Mouse (Mus musculus) thymus, postnatal 14 days (tissue): ENCODE data around the gene Dhrs7b.
"Not testable (repeated sequence)": the region's sequence is repeated elsewhere in the genome, so short reads cannot be mapped to it uniquely, and the experiment has no call there.

Source experiments
- DNase-seq: peaks from one replicate; pipeline ENCODE4 v3.0.0; 2021

Gene Dhrs7b

GRCm38 (mm10) chr11:60843412-60843811, 13.0 kb downstream of the Dhrs7b start:
- DNase-seq = no peak

GRCm38 (mm10) chr11:60845415-60845814, 15.0 kb downstream of the Dhrs7b start:
- DNase-seq = no peak

GRCm38 (mm10) chr11:60856587-60856986, 26.2 kb downstream of the Dhrs7b start:
- no peak for DNase-seq

DNA sequence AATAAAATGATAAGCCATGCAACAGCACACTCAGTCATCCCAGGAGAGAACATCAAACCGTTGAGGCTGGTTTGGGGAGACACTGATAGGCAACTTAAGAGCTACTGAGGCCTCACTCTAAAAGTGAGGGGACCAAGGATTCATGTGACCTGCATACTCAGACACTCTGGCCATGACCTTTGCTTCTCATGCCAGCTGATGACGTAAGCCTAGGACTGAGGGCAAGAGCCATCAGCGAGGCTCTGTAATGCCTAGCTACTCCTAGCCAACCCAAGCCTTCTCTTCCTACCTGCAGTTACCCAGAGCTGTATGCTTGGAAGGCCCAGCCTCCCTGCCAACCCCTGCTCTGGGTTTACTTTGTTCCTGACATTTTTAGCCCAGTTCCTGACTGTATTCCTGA, 31.6 kb downstream of the Dhrs7b start:
- no peak for DNase-seq

GRCm38 (mm10) chr11:60863196-60863595, 32.8 kb downstream of the Dhrs7b start:
- DNase-seq = no peak

GRCm38 (mm10) chr11:60864166-60864565, 33.7 kb downstream of the Dhrs7b start:
- no peak for DNase-seq

DNA sequence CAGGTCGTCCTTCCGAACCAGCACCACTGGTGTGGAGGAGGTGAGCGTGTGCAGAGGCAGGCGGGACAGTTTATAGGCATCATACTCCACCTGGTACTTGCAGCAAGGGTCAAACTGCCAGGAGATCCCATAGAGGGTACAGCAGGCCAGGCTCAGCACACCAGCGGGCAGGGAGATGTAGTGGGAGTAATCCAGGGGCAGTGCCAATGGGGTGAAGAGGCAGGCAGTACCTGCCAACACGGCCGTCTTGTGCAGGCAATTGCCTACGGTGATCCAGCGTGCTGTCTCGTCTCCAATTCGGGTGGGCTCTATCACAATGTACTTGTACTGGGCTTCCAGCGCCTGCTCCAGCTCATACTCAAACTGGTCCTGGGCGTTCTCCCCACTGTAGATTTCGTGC, 34.5 kb downstream of the Dhrs7b start:
- DNase-seq = no peak

- DNase-seq = no peak
Measured at GRCm38 (mm10) chr11:60866021-60866420, 35.6 kb downstream of the Dhrs7b start.

DNA sequence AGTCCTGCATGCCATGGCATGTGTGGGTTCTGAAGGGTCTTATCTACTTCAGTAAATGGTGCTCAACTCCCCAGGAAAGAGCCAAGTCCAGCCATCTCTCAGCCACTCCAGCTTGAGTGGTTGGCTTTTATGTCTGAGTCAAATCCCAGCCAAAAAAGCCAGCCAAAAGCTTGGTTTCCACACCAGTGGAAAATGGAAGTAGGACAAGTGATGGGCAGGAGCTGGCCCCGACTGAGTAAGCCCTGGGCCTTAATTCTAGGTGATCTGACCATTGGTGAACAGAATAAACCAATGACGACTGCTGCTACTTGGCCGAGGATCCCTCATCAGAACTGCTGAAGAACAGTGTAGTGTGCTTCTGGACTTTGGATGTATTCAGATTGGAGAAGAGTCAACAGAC, 37.0 kb downstream of the Dhrs7b start:
- DNase-seq = no peak

- no peak for DNase-seq
Measured at GRCm38 (mm10) chr11:60867904-60868303, 37.5 kb downstream of the Dhrs7b start.

- DNase-seq = not testable (repeated sequence)
Measured at GRCm38 (mm10) chr11:60869471-60869870, 39.0 kb downstream of the Dhrs7b start.

DNA sequence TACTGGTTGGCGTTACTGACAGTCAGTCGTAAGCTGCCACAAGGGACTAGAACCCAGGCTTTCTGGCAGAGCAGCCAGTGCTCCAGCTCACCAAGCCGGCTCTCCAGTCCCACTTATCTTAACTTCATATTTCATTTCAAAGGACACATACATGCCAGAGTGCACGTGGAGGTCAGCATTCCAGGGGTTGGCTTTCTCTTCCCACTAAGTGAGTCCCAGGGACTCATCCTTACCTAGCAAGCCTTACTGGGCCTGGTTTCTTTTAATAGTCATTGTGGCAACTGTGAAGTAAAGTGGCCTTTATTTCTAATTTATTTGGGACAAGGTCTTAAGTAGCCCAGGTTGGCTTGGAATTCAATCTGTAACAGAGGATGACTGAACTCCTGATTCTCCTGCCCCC, 41.0 kb downstream of the Dhrs7b start:
- DNase-seq = no peak

DNA sequence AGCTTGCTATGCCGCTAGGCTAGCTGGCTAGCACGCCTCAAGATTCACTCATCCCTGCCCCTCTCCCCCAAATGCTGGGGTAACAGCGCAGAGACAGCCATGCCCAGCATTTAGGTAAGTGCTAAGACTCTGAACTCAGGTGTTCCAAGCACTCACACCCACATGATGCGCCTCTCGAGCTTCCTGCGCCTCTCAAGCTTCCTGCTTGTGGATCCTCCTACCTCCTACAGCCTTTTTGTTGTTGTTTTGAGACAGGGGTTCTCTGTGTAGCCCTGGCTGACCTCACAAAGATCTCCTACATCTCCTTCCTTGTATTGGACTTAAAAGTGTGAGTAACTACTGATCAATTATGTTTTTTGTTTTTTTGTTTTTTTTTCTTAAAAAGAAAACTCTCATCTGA, 42.7 kb downstream of the Dhrs7b start:
- DNase-seq = peak; percentile 18

DNA sequence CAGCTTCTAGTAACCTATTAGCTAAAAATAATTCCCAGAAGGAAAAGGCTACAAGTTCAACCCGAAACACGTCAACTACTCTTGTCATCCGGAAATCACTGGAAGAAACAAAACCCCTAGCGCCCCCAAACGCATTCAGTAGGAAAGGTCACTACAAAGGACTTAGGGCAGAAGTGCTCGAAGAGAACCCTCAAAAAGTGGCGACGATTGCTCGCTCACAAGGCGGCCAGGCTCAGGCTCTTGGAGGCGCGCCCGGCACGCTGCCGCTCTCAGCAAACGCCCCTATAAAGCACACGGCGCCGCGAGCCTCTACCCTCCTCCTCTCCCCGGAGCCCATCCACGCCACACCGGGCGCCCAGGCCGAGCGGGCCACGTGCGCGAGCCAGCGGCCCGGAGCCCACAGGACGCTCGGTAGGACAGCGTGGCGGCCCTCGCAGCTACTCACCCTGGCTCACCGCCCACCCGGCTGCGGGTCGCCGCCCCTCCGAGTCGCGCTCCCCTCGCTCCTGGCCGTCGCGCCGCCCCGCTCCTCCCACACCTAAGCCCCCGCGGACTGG, 47.7 kb downstream of the Dhrs7b start:
- peak; percentile 59 for DNase-seq

- peak; percentile 96 for DNase-seq
Measured at GRCm38 (mm10) chr11:60878675-60879294, 48.4 kb downstream of the Dhrs7b start, which contains the start of gene Tmem11. TSS of gene Tmem11 (minus strand) at chr11:60879272.

- peak; percentile 60 for DNase-seq
Measured at GRCm38 (mm10) chr11:60879423-60879822, 49.0 kb downstream of the Dhrs7b start.

GRCm38 (mm10) chr11:60880559-60880958, 50.1 kb downstream of the Dhrs7b start:
- no peak for DNase-seq

- no peak for DNase-seq
Measured at GRCm38 (mm10) chr11:60882386-60882785, 52.0 kb downstream of the Dhrs7b start.

DNA sequence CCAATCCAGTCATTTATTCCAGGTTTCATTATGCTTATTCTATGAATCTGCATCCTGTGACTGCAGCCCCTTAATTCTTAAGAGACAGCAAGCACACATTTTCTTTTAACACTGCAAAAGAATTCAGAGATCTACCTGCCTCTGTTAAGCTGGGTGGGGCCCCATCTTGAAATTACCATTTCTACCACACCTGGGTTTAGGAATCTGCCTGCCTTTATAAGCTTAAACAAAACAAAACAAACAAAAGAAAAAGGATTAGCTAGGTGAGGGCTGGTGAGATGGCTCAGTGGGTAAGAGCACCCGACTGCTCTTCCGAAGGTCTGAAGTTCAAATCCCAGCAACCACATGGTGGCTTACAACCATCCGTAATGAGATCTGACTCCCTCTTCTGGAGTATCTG, 56.6 kb downstream of the Dhrs7b start:
- DNase-seq = not testable (repeated sequence)

DNA sequence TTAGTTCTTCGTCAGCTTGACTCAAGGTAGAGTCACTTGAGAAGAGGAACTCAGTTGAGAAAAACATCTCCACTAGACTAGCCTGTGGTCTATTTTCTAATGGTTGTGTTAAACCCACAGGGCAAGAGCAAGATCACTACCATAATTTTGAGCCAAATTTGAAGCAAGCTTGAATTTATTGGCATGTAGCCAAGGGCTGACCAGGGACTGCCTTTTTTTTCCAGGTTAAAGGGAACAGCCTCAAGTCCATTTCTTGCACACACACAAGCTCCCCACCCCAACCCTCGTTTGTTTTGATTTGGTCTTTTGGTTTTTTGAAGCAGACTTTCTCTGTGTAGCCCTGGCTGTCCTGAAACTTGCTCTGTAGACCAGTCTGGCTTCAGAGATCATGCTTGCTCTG, 59.4 kb downstream of the Dhrs7b start:
- no peak for DNase-seq

GRCm38 (mm10) chr11:60890286-60890685, 59.9 kb downstream of the Dhrs7b start:
- no peak for DNase-seq

DNA sequence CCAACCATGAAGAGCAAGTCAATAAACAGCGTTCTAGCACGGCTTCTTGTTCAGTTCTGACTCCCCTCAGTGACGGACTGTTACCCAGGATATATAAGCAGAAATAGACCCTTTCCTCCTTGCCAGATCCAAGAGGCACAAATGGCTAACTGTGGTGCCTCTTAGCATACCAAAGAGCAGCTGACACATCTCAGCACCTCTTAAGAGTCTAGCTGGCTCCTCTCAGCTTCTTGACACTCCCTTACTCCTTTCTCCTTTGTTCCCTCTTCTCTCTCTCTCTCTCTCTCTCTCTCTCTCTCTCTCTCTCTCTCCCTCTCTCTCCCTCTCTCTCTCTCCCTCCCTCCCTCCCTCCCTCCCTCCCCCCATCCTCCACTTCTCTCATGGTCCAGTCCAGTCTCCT, 60.3 kb downstream of the Dhrs7b start:
- no peak for DNase-seq

- no peak for DNase-seq
Measured at GRCm38 (mm10) chr11:60895915-60896314, 65.5 kb downstream of the Dhrs7b start.

DNA sequence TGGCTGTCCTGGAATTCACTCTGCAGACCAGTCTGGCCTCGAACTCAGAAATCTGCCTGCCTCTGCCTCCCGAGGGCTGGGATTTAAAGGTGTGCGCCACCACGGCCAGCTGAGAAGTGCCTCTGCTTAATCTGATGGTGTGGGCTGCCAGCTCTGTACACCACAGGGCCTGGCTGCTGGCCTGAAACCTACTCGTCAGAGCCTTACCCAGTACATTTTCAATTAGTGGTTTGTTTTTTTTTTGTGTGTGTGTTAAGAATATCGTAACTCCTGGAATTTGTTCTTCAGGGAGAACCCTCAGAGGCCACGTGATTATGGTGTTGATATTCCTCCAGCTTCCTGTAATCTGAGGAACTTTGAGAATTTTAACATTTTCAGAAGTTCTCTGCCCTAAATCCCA, 71.6 kb downstream of the Dhrs7b start:
- no peak for DNase-seq

GRCm38 (mm10) chr11:60902486-60902885, 72.1 kb downstream of the Dhrs7b start:
- DNase-seq = no peak
